Mouse (Mus musculus) induced T-regulatory cell, adult 2 months (primary cell): ENCODE results near the gene Gm826.

Source experiments
- DNase-seq: peaks from one replicate; pipeline ENCODE4 v3.0.0-alpha.2; 2012; ENCODE audit warnings: low read depth

The Gm826 gene

GRCm38 (mm10) chr2:160275959-160276657, 57.9 kb downstream of the Gm826 start:
- no peak for DNase-seq

GRCm38 (mm10) chr2:160267828-160268453, 66.0 kb downstream of the Gm826 start:
- DNase-seq, result no peak

GRCm38 (mm10) chr2:160263861-160264260, 70.1 kb downstream of the Gm826 start:
- DNase-seq, result no peak

GRCm38 (mm10) chr2:160261538-160261937, 72.4 kb downstream of the Gm826 start:
- DNase-seq, result no peak
